Mouse (Mus musculus): Measurements from ENCODE around the gene Paxbp1.

DNA sequence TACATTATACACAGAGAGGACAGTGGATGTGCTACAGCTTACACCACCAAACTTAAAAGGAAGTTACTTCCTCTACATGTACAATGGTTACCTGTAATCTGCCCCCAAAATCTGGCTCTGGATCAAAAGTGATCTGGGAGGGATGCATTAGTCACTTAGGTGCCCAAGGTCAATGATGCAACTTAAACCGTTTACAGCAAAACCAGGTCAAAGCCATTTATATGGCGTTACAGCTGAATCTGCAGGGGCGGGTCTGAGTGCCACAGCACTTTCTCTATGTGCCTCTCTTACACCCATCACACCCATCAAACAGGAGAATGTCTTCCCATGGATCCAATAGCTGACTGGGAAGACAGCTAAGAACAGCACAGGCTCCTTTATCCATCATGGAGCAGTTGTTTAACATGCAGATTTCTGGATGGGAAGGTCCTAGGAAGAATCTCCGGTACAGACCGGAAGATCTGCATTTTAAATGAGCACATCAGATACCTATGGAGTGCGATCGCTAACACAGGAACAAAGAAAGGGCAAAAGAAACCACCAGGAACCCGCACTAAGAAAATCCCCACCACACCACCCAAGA is 15.1 kb downstream of the Paxbp1 start:
- TF ChIP-seq POLR2A (IDR thresholded peaks at IDR 0.05; ENCODE audit: insufficient read length, low read depth): no peak
- TF ChIP-seq MAX (IDR thresholded peaks at IDR 0.05; ENCODE audit: low read depth): no peak
- TF ChIP-seq TCF3 (IDR thresholded peaks at IDR 0.05; ENCODE audit: insufficient read length, low read depth): no peak
- no peak for TF ChIP-seq CEBPB (IDR thresholded peaks at IDR 0.05; ENCODE audit: insufficient read depth, poor library complexity, severe bottlenecking)
